Mouse (Mus musculus): ENCODE results near the gene Gtf2ird2. TPM values are rescaled to one million over a fixed set of nuclear protein-coding genes. Genes with fewer than 3 reads are reported as not detected.

Gene Gtf2ird2
- total RNA-seq, 2 experiments from 2014 or later, result 14.5 to 15.4 TPM

DNA sequence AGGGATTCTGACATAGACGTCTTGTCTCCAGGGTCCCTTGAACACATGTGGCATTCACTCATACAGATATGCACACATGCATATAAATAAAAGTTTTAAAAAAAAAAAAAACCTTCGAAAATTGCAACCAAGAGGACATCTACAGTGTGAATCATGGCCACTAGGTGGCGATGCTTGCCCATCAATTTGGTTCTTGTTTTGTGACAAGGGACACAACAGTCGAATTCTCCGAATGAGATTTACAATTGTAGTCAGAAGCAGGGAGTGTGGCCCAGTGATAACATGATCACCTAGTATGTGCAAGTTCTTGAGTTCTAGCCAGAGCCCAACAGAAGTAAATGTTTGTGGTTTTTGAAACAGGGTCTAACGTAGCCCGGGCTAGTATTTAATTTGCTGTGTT lies 3.9 kb upstream of the Gtf2ird2 start:
- DNase-seq (ENCODE audit: low spot score in 2 of 2), result peak; percentile 91 to 93
- intact Hi-C loops (cut with DNase I), result loop anchor here (2.0 kb wide), 2 partner anchors 161 to 307 kb away; no protein-coding TSS in a partner anchor

DNA sequence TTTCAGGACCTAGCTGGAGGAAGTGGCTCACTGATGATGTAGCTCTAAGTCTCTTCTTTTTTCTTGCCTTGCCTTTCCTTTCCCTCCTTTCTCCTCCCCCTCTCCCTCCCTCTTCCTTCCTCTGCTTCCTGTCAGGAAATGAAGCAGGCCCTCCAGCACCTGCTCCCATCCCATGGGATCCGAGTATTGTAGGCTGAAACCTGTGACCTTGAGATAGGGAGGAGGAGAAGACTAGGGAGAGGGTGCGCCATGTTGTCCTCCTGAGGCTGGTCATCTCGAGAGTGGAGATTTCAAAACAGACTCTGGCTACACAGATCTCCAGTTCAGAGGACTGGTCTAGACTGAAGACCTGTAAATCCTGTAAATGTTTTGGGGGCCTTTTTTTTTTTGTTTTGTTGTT lies 1.6 kb upstream of the Gtf2ird2 start:
- intact Hi-C loops (cut with DNase I), result no loop called here
- DNase-seq (ENCODE audit: low spot score in 2 of 2), result no peak

DNA sequence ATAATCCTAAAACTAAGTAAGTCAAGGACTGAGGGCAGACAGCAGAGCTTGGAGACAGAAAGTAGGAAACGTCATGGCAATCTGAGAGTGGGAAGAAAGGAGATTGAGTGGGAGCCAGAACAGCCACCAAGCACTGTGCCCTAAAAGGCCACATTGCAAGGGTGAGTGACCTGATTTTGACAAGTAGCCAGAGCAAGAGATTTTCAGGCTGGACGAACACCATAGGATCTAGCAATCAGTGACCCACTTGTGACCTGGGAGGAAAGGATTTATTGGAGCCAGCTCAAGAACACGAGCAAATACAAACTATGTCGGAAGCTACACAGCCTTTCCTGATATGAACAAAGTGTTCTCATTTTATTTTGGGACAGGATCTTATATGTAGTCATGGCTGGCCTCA lies 1.1 kb upstream of the Gtf2ird2 start:
- no peak for DNase-seq (ENCODE audit: low spot score in 2 of 2)
- intact Hi-C loops (cut with DNase I), result no loop called here

DNA sequence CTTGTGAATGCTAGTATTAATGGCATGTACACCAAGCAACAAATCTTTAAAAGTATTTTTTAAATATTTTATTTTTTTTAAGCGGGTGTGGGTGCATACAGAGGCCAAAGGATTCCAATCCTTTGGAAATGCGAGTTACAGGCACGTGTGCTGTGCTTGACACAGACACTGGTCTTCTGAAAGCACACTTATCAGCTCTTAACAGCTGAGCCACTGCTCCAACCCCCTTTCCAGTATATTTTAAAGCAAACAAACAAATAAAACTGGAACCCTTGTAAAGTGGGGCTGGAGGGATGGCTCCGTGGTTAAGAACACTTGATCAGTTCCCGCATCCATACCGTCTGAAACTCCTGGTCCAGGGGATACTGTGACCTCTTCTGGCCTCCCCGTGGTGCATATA lies 657 bp upstream of the Gtf2ird2 start:
- intact Hi-C loops (cut with DNase I), result no loop called here
- no peak for DNase-seq (ENCODE audit: low spot score in 2 of 2)

DNA sequence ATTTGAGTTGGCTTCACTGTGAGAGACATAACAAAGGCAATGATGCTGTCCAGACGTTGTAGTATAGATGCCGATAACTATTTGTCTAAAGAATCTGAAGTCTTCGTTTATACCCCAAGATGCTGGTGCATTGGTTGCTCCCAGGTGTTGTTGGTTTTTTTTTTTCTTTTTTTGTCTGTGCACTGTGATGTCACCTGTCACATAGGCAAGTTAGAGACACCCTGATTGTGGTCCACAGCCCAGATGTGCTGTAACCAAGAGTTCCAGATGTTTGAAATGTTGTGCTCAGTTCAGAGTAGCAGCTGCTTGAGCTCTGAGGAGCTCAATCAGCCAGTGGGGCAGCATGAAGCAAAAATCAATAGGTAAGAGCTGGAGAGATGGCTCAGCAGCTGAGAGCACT lies 2.2 kb downstream of the Gtf2ird2 start:
- intact Hi-C loops (cut with DNase I), result no loop called here

DNA sequence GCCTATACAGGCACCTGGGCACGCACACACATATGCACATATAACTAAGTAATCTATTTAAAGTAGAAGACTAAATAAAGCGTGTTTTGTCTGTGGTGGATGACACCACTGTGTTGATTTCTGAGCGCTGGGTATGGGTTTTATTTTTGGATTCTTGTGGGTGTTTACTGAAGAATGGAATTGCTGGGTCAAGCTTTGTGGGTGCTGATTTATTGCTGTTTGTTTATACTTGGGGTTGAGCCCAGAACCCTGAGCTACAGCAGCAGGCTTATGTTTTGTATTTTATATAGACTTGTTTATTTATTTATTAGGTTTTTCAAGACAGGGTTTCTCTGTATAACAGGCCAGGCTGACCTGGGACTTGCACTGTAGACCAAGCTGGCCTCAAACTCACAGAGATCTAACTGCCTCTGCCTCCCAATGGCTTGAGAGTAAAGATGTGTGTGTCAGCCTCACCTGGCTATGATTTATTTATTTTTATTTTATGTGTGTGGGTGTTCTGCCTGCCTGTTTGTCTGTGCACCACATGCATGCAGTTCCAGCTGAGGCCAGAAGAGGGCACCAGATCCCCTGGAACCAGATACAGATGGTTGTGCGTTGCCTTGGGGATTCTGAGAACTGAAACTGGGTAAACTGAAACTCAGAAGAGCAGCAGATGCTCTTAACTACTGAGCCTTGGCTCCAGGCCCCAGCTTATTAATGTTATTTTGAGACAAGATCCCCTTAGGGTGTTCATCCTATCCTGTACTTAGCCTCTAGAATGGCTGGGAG lies 3.3 kb downstream of the Gtf2ird2 start:
- intact Hi-C loops (cut with DNase I), result no loop called here
- DNase-seq (ENCODE audit: low spot score in 2 of 2), result peak; percentile 60 to 75

More for the DNA sequence above, 2.2 kb downstream of the Gtf2ird2 start:
- DNase-seq (ENCODE audit: low spot score in 2 of 2), result no peak

DNA sequence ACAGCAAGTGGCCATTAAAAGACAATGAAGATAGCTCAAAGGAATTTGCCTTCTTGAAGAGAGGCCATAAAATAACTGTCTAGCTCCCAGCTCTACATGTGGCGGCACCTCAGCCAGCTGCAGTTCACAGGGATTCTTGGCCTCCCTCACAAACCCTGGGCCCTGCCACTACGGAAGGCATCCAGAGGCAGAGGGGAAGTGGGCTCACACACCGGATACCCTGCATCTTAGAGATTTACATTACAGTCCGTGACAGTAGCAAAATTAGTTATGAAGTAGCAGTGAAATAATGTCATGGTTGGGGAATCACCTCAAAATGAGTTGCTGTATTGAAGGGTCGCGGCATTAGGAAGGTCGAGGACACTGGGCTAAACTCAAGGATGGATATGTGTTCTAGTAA lies 4.8 kb downstream of the Gtf2ird2 start:
- DNase-seq (ENCODE audit: low spot score in 2 of 2), result no peak
- intact Hi-C loops (cut with DNase I), result no loop called here

DNA sequence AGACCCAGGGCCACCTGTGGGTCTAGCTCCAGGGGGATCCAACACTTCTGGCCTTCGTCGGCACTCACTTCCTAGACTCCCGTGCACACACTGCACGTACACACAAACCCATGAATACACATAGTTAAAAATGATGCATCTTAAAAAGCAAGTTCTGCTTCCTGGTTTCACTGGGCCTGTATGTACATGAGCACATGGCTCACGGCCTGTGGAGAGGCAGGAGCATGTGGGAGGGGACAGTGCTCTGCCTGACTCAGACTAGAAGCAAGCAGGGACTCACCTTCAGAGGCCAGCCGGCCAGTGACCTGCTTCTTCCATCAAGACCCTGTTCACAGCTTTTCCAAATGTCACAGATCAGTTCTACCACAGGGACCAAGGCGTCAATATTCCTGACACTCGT lies 9.8 kb downstream of the Gtf2ird2 start:
- intact Hi-C loops (cut with DNase I), result no loop called here

DNA sequence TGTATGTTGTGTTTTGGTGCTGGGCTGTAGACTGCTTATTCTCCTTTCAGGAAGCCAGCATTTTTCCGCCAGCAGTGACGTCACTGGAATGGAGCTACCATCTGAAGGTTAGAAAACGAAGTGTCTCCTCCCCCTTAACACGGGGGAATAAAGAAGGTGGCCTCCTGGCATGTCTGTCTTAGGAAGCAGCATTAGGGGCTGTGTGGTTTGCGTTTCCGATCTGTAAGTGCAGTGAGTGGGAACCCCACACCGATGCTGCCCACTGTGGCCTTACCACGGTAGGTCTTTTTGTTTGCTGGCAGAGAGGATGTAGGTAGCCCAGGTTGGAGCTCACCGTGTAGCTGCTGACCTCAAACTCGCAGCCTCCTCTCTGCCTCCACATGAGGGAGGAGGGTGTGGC lies 22.9 kb downstream of the Gtf2ird2 start:
- DNase-seq (ENCODE audit: low spot score in 2 of 2), result no peak
- intact Hi-C loops (cut with DNase I), result no loop called here

More for the DNA sequence above, 9.8 kb downstream of the Gtf2ird2 start:
- DNase-seq (ENCODE audit: low spot score in 2 of 2), result no peak

DNA sequence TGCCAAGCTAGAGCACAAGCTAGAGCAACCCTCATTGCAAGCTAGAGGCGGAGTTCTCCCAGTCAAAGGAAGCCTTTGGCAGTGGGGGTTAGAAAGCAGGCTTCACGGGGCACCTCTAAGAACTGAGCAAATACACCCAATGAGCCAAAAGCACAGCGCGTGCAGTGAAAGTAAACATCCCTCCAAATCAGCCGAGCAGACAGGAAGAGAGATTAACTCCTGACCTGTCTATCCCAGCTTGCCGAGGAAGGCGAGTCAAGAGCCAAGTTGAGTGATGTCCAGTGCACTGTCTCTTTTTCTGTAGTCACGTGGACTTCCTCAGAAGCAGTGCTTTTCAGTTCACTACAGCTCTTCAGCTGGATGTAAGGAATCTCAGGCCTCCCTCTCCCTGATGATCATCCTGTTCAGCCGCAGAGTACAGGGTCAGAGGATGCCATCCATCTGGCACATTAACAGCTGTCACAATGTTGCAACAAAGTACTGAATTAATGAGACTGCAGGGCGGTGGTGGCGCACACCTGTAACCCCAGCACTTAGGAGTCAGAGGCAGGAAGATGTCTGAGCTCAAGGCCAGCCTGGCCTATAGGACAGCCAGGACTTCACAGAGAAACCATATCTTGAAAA lies 26.2 kb downstream of the Gtf2ird2 start:
- DNase-seq (ENCODE audit: low spot score in 2 of 2), result no peak
- intact Hi-C loops (cut with DNase I), result no loop called here

DNA sequence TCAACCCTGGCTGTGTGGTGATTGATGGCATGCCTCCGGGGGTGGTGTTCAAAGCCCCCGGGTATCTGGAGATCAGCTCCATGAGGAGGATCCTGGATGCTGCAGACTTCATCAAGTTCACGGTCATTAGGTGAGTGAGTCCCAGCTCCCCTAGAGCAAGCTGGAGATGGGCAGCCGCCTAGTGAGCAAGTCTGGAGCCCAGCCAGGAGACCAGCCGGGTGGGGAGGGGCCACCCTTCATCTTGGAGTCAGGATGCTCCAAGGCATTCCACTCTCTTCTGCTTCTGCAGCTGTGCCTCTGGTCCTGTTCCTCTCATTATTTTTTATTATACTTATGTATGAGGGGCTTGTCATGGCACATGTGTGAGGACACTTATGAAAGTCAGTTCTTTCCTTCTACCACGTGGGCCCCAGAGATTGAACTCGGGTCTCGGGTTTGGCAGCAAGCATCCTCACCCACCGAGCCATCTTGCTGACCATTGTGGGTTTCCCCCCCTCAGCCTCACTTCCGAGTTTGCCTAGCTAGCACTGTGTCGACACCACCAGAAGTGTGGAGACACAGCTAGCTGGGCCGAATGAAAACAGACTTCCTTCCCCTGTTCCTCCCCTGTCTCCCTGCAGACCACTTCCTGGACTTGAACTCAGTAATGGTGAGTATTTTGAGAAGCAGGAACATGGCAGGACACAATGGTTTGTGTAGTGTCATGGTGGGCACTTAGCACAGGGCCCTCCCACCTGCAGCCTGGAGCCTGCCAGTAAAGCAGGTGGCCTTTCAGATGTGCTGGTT lies 30.4 kb downstream of the Gtf2ird2 start:
- intact Hi-C loops (cut with DNase I), result no loop called here

DNA sequence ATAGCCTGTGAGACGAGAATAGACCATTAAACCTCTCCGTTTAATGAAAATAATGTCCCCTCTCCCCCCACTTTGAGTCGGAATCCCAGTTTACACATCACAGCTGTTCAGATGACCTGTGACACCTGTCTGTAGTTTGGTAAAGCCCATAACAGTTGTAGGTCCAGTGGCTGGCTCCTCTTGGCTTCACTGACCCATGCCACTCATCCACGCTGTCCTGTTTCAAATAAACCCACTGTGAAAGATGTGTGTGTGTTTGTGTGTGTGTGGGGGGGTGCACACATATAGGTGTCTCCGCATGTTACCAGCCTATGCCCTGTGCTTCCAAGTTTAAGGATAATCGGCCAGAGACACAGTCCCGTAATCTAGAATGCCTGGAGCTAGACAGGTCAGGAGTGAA lies 34.1 kb downstream of the Gtf2ird2 start:
- intact Hi-C loops (cut with DNase I), result no loop called here
- DNase-seq (ENCODE audit: low spot score in 2 of 2), result no peak

More for the DNA sequence above, 30.4 kb downstream of the Gtf2ird2 start:
- DNase-seq (ENCODE audit: low spot score in 2 of 2), result no peak

DNA sequence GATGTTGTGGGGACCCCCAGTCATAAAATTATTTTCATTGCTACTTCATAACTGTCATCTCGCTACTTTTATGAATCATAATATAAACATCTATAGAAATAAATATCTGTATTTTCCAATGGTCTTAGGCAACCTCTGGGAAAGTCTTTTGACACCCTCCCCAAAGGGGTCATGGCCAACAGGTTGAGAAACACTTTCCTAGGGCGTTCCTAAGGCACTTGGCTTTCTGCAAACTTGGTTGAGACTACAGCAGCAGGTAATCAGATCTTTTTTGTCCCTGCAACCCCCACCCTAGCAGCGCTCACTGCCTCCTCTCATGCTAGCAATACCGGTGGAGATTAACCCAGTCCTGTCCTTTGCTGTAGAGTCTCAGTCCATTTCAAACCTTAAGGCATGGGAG lies 37.5 kb downstream of the Gtf2ird2 start:
- intact Hi-C loops (cut with DNase I), result no loop called here
- DNase-seq (ENCODE audit: low spot score in 2 of 2), result no peak

DNA sequence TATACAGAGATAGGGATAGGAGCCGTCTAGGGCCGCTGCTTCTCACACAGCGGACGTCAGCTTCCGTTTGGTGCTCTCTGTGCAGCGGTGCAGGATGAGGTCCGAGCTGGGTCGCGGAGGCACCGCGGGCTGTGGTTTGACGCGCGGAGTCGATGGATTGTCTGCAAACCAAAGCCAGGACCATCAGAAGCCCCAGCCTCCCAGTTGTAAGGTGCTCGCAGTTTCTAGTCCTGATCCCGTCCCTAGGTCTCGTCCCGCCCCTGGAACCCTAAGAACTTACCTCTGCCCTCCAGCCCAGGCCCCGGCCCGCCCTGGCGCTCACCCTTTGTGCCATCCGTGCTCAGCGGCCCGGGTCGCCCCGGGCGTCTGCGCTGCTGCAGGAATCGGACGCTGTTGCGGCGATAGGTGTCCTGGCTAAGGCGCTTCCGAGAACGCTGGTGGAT lies 37.9 kb downstream of the Gtf2ird2 start:
- intact Hi-C loops (cut with DNase I), result no loop called here
- no peak for DNase-seq (ENCODE audit: low spot score in 2 of 2)

DNA sequence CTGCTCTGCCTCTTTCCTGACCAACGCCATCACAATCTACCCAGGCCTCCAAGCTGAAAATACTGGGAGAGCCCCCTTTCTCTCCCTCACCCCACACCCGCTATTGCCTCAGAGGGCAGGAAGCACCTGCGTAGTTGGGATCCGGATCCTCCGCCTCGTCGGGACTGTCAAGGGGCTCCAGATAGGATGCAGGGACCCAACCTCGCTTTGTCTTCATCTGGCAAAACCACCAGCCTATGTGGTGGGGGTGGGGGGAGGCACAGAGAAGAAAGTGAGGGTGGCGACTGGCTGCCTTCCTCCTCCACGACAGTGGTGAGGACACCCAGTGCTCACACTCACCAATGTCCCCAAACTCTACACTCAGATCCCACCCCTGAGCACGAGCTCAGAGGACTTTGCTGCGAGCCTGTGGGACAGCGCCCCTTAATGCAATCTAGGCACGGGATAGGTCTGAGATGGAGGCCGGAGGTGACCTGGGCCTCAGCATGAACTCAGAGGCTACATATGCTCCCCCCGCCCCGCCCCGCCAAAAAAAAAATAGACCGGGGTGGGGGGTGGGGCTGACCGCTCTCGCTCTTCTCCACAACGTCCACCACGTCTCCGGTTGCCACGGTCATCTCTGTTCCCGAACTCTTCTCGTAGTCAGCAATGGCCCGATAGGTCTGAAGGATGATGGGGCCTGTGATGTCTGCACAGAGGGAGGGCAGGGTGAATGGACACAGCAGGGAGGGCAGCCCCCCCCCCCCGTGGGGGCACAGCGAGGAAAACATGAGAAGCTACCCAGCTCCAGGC lies 41.5 kb downstream of the Gtf2ird2 start:
- DNase-seq (ENCODE audit: low spot score in 2 of 2), result no peak
- intact Hi-C loops (cut with DNase I), result no loop called here

DNA sequence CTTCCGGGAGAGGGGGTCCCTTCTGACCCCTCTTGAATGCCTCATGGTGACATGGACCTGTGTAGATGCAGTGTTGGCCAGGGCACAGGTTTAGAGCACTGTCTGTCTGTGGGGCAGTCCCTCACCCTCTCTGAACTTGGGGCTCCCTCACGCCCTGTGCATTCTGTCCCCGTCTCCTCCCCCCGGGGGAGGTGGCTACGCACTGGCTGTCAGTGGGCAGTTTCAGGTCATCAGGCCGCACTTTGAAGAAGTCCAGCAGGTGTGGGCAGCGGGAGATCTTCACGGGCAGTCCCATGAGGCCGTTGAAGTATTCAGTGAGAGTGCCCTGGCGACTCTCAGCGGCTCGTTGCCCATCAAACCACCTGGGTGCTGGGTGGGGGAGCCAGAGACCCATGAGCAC lies 43.1 kb downstream of the Gtf2ird2 start:
- DNase-seq (ENCODE audit: low spot score in 2 of 2), result no peak
- intact Hi-C loops (cut with DNase I), result no loop called here

DNA sequence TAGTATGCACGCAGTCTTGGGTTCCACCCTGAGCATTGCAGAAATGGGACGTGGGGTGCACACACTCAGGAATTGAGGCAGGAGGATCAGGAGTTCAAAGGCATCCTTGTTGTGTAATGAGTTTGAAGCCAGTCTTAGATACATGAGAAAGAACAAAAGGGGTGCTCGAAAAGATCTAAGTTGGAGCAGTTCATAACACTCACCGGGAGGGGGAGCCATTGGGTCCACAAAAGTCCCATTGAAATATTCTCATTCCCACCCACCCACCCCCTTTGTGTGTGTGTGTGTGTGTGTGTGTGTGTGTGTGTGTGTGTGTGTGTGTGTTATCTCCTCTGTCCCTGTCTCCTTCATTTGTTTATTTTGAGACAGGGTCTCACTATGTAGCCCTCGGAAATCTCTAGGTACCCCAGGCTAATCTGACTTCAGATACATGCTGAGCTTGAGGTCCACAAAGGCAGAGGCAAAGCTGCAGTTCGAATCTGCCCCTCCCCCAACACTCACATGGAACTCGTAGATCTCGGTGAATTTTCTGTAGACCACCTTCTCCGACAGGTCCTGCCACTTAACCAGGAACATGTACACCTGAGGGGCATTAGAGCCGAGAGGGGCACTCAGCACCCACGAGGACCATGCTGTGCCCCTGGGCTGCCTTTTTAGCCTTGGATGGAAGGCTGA lies 43.9 kb downstream of the Gtf2ird2 start:
- intact Hi-C loops (cut with DNase I), result no loop called here
- peak in 1 of 2 experiments; percentile 76 for DNase-seq (ENCODE audit: low spot score in 2 of 2)

DNA sequence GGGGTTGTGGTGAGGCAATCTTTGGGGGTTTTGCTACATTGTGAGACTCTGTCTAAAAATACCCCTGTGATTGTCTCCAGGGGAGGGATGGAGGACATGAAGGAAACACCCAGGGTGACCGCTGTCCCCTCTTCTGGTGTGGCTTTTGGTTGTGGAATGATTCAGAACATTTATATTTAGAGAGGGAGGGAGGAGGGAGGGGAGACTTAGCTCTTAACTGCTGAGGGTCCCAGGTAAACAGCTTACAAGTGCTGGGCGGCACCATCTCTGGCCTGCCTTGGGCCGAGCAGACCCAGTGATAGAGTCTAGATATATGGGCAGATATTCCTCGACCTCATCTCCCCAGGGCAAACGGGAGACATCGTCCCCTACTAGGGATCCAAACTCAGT lies 44.4 kb downstream of the Gtf2ird2 start:
- DNase-seq (ENCODE audit: low spot score in 2 of 2), result no peak
- intact Hi-C loops (cut with DNase I), result no loop called here

DNA sequence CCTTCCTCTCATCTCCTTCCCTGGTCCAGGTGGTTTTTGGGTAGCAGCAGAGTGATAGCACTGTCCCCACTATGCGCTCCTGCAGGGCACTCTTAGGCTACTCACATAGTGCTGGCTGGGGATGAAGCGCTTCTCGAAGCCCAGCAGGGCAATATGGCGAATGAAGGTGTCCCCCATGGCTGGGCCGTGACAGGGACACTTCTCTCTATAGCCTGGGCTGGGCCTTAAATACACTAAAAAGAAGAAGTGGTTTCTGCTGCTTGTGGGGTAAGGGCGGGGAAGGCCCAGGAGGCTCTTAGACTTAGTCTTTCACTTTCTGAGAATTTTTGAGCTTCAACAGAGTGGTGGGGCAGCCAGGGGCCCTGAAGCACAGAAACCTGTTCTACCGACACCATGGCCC lies 45.6 kb downstream of the Gtf2ird2 start, which contains the start of gene Ncf1:
TSS of gene Ncf1 (minus strand) at position 235 of the 400 bp plus-strand sequence.
- DNase-seq (ENCODE audit: low spot score in 2 of 2), result no peak
- intact Hi-C loops (cut with DNase I), result no loop called here

All from left cerebral cortex, postnatal 14 days (tissue).